Mouse (Mus musculus): ENCODE measurements around the gene Tmem150b.

DNA sequence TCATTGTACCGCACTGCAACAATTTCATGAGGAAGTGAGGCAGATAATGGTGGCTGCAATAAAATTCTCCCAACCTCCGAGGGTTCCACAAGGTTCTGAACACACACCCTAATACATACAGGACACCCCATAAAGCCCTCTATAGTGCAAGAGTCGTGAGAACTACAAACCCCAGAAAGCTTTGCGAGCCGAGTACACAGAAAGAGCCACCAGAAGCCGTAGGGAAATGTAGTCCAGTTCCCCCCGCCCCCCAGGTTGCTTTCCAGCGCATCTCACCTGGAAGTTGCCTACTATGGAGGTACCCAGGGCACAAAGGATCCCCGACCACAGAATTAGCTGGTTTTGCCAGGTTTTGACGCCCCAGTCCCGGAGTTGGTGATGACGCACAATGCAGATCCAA is 1.5 kb downstream of the Tmem150b start:
- TF ChIP-seq POLR2A (IDR thresholded peaks at IDR 0.05; ENCODE audit: control insufficient read depth, low read depth, low read length), result no peak
- no peak for TF ChIP-seq CTCF (IDR thresholded peaks at IDR 0.05; ENCODE audit: control insufficient read depth, insufficient read depth, insufficient replicate concordance, low read depth, low read length)
